Mouse (Mus musculus) intestine, embryonic 16.5 days (tissue): ENCODE data around the gene Nfatc2ip. TPM values are rescaled to one million over a fixed set of nuclear protein-coding genes. Genes with fewer than 3 reads are reported as not detected.

Experiments
- ATAC-seq: fragments of 200-750 bp; cut with Nextera tagmentation; 2 replicates; pipeline ENCODE4 v1.8.0; 2017; ENCODE audit warnings: moderate TSS enrichment, moderate library complexity
- H3K27ac ChIP-seq: fragments of 300-500 bp; sonication (generic); 2 replicates; pipeline ENCODE4 v1.5.1; 2014; ENCODE audit warnings: mild to moderate bottlenecking, low read length
- H3K27me3 ChIP-seq: fragments of 300-500 bp; sonication (generic); replicated peaks from 2 replicates; pipeline ENCODE4 v1.6.1; 2014; ENCODE audit warnings: low read length, control low read depth, mixed read lengths; ENCODE audit not compliant: control insufficient read depth, insufficient read depth
- H3K36me3 ChIP-seq: fragments of 300-500 bp; sonication (generic); 2 replicates; pipeline ENCODE4 v1.6.1; 2014; ENCODE audit warnings: low read length, control low read depth; ENCODE audit not compliant: control insufficient read depth, insufficient read depth
- H3K4me1 ChIP-seq: fragments of 300-500 bp; sonication (generic); 2 replicates; pipeline ENCODE4 v1.6.1; 2014; ENCODE audit warnings: low read length, control low read depth, mixed read lengths; ENCODE audit not compliant: control insufficient read depth, insufficient read depth
- H3K4me2 ChIP-seq: fragments of 300-500 bp; sonication (generic); 2 replicates; pipeline ENCODE4 v1.6.1; 2014; ENCODE audit warnings: low read depth, low read length, control low read depth
- H3K4me3 ChIP-seq: fragments of 300-500 bp; sonication (generic); 2 replicates; pipeline ENCODE4 v1.5.1; 2014; ENCODE audit warnings: mild to moderate bottlenecking, low read length
- H3K9ac ChIP-seq: fragments of 300-500 bp; sonication (generic); 2 replicates; pipeline ENCODE4 v1.6.1; 2014; ENCODE audit warnings: low read depth, low read length
- H3K9me3 ChIP-seq: fragments of 300-500 bp; sonication (generic); 2 replicates; pipeline ENCODE4 v1.6.1; 2016; ENCODE audit warnings: low read length, control low read depth; ENCODE audit not compliant: control insufficient read depth
- WGBS: fragments of 180-500 bp; shearing (Covaris S2); extraction: QIAGEN DNeasy Blood & Tissue Kit; methylation state at CpG from one replicate; pipeline ENCODE4 v1.1.7; 2014; 5-methylcytosine and 5-hydroxymethylcytosine counted together
- polyA plus RNA-seq: library from polyadenylated mRNA; unstranded; fragments of >200 nt; fragmentation: Nextera tagmentation; extraction: Ambion mirVana; gene quantifications from 2 replicates; pipeline ENCODE4 v1.2.1, GENCODE M21; 2015

Gene Nfatc2ip
- polyA plus RNA-seq, 1 experiment from 2014 or later, result 1.4 TPM

DNA sequence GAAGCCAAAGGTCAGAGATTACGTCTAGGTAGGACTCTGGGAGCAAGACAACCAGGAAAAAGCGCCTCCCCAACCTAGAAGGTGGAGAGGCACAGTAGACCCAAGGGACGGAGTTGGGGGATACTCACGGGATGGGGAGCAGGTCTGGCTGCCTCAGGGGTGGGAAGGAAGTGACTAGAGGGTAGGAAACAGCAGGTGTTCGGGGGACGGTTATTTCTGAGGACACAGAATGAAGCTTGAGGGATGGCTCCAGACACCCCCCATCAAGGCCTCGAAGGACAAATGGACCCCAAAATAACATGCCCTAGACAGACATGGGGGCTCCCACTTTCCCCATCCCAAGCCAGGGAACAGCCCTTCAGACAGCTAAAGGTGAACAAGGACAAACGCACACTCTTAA is 28.2 kb downstream of the Nfatc2ip start:
- Histone ChIP-seq H3K4me3 (no peak overlapping the region), H3K27me3 (no peaks in the 10 kb centered on the region), H3K36me3 (peaks cover 10% of the 10 kb centered on the region), H3K4me2 (no peak overlapping the region), H3K9ac (no peak overlapping the region), H3K27ac (no peak overlapping the region), H3K4me1 (no peaks in the 10 kb centered on the region), H3K9me3 (no peaks in the 10 kb centered on the region)
- ATAC-seq, result no peak
- WGBS, result 87% methylated on average over 8 of the region's 8 CpGs

DNA sequence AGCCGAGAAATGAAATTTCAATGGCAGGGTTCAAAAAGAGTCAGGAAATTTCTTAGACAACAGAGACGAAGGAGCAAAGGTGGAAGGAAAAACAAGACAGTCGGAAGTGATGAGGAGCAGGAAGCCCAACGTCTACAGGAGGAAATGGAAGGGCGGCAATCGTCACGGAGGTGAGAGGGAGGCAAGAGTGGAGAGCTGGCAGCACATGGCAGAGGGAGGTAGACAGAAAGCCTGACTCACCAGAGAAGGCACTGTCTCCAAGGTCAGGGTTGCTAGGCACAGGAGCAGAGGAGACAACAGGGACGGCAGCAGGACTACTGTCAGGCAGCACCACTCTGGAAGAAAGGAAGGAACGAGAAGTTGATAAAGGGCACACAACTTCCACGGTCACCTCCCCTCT is 28.9 kb downstream of the Nfatc2ip start:
- H3K36me3 ChIP-seq, result peaks cover 10% of the 10 kb centered on the region
- no peak overlapping the region for H3K4me2 ChIP-seq
- no peaks in the 10 kb centered on the region for H3K4me1 ChIP-seq
- WGBS, result 86% methylated on average over 10 of the region's 10 CpGs
- H3K27ac ChIP-seq, result no peak overlapping the region
- H3K9ac ChIP-seq, result no peak overlapping the region
- H3K9me3 ChIP-seq, result no peaks in the 10 kb centered on the region
- no peak overlapping the region for H3K4me3 ChIP-seq
- no peaks in the 10 kb centered on the region for H3K27me3 ChIP-seq
- no peak for ATAC-seq

DNA sequence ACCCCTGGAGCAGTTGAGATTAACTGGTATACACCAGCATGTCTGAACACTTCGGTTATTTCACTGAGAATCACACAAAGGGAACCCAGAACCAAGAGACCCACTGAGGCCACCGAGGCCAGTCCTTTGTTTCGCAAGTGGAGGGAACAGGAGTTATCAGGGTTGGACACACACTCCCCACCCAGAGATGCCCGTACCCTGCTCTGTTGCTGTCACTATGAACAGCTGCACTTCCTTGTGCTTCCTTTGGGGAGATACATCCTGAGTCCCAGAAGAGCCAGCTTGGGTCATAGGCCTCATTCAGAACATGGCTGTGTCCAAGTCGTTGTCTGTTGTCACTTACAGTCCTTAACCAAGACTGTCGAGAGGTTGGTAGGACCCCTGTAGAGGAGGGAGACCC is 33.5 kb downstream of the Nfatc2ip start:
- H3K9me3 ChIP-seq, result no peaks in the 10 kb centered on the region
- H3K4me1 ChIP-seq, result no peaks in the 10 kb centered on the region
- H3K9ac ChIP-seq, result no peak overlapping the region
- H3K36me3 ChIP-seq, result no peaks in the 10 kb centered on the region
- 78% methylated on average over 6 of the region's 6 CpGs for WGBS
- H3K27me3 ChIP-seq, result no peaks in the 10 kb centered on the region
- no peak overlapping the region for H3K27ac ChIP-seq
- H3K4me2 ChIP-seq, result no peak overlapping the region
- ATAC-seq, result no peak
- no peak overlapping the region for H3K4me3 ChIP-seq

DNA sequence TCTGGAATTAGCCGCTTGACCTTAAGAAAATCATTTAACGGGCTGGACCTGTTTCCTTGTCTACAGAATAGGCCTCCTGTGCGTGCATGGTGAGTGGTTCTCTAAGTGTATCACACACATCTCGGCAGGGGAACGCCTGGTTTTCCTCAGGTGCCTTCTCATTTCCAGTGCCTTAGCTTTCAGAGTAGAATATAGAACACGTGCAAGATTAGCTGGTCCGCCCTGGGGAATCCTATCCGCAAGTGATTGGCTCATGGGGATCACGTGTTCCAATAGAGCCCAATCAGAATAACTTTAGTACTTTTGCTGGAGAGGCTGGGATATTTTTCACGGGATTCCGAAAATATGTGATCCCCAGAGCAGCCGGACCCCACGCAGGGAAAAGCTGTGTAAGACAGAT is 37.5 kb downstream of the Nfatc2ip start:
- H3K4me1 ChIP-seq, result 0 out of 2 replicates have a peak, but pooled peaks cover 4% of the 10 kb centered on the region
- no peaks in the 10 kb centered on the region for H3K9me3 ChIP-seq
- WGBS, result 66% methylated on average over 13 of the region's 13 CpGs
- H3K27me3 ChIP-seq, result no peaks in the 10 kb centered on the region
- H3K4me2 ChIP-seq, result no peak overlapping the region
- no peak overlapping the region for H3K4me3 ChIP-seq
- no peak for ATAC-seq
- no peaks in the 10 kb centered on the region for H3K36me3 ChIP-seq
- no peak overlapping the region for H3K9ac ChIP-seq
- no peak overlapping the region for H3K27ac ChIP-seq

DNA sequence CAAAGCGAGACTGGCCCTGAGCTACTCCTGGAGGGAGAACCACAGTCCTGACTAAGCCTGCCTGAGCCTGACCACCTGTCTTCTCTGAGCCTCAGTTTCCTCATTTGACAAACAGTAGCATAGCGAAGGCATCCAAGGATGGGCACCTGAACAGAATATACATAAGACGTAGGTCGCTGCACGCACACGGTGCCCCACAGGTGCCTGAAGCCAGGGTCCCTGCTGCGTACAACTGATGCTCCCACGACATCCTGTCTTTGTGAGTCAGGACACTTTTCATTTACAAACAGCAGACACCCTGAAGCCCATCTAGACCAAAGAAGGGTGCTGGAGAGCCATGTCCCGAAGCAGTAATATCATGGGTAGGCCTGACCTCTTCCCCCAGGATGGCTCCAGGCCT is 38.1 kb downstream of the Nfatc2ip start:
- Histone ChIP-seq H3K27ac (no peak overlapping the region), H3K4me2 (no peak overlapping the region), H3K36me3 (no peaks in the 10 kb centered on the region), H3K27me3 (no peaks in the 10 kb centered on the region), H3K9me3 (no peaks in the 10 kb centered on the region), H3K9ac (no peak overlapping the region), H3K4me3 (no peak overlapping the region), H3K4me1 (0 out of 2 replicates have a peak, but pooled peaks cover 4% of the 10 kb centered on the region)
- no peak for ATAC-seq
- WGBS, result 90% methylated on average over 9 of the region's 9 CpGs

DNA sequence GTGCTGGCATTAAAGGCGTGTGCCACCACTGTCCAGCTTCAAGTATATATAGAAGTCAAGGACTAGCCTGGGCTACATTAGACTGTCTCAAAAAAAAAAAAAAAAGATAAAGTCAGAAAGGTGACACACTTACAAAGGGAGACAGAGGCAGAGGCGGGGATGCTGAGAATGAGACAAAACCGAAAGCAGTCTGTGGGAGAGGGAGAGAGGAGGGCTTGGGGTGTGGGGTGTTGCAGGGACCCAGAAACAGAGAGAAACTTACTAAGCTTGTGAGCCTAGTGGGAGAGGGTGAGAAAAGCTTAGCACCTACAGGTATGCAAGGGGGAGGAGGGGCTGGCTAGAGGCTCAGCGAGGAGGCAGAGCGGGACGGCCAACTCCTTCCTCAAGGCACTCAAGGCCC is 38.7 kb downstream of the Nfatc2ip start:
- H3K36me3 ChIP-seq, result no peaks in the 10 kb centered on the region
- no peak overlapping the region for H3K4me2 ChIP-seq
- no peak overlapping the region for H3K9ac ChIP-seq
- 80% methylated on average over 6 of the region's 6 CpGs for WGBS
- no peak overlapping the region for H3K27ac ChIP-seq
- 0 out of 2 replicates have a peak, but pooled peaks cover 4% of the 10 kb centered on the region for H3K4me1 ChIP-seq
- no peaks in the 10 kb centered on the region for H3K9me3 ChIP-seq
- H3K4me3 ChIP-seq, result no peak overlapping the region
- ATAC-seq, result no peak
- H3K27me3 ChIP-seq, result no peaks in the 10 kb centered on the region

DNA sequence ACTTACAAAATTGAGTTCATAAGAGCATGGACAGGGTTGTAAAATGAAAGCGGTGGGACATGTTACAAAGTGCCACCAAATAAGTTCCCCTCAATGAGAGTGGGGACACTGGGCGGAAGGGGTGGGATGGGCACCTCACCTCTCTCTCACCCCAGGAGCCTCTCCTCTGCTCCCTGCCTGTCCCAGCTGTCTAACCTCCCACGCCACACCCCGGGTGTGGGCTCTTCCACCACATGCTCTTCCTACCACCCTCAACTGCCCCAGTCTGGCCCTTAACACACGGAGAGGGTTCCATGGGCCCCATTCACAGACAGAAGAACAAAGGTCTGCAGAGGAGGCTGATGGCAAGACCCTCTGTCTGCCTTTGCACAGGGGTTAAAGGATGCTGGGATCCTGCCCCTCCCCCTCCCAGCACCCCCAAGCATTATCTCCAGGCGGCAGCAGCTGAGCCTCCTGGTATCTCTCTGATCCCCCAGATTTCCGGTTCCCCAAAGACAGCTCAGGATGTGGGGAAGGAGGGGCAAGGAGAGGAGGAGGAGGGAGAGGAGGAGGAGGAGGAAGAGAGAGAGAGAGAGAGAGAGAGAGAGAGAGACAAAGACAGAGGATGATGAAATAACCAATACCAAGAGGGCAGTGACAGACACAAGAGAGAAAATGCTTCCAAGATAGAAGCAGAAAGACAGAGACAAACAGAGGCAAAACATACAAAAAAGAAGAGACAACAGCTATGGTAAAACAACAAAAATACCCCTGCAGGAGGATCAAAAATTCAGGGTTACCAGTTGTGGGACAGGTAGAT is 39.5 kb downstream of the Nfatc2ip start:
- Histone ChIP-seq H3K9me3 (no peaks in the 10 kb centered on the region), H3K9ac (no peak overlapping the region), H3K27me3 (no peaks in the 10 kb centered on the region), H3K4me2 (no peak overlapping the region), H3K4me3 (no peak overlapping the region), H3K27ac (no peak overlapping the region), H3K36me3 (no peaks in the 10 kb centered on the region), H3K4me1 (0 out of 2 replicates have a peak, but pooled peaks cover 4% of the 10 kb centered on the region)
- peak; percentile 44; the same call in 1 of the 2 replicates for ATAC-seq
- WGBS, result 42% methylated on average over 7 of the region's 7 CpGs

DNA sequence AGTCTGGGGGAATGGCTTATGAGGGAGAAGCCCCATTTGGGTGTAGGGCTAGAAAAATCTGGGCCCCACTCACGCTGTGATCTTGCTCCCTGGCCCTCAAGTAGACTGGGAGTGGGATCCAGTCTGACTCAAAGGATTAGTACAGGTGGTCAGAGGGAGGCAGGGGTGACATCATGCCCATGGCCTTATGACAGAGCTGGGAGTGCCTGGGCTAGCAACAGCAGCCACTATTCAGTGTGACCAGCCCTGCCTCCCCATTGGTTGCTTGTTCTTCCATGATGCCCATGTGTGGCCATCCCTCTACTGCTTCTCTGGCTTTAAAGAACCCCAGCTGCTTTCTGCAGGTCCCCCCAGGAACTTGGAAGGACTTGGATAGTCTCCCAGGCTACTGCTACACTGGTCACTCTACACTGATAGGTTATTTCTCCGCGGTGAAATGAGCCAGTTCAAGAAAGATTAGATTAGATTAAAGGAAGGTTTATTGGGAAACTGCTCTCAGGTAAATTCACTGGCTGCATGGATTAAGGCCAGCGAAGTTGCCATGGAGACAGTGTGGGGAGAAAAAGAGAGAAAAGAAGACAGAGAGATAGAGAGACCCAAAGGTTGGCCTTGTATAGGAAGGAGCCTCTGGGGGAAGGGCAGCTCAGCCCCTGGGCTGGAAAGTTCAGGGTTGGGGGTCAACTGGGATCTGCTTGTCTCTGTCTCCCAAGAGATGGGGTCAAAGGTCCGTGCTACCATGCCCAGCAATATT is 40.5 kb downstream of the Nfatc2ip start:
- 45% methylated on average over 5 of the region's 5 CpGs for WGBS
- H3K4me2 ChIP-seq, result no peak overlapping the region
- no peak overlapping the region for H3K4me3 ChIP-seq
- H3K4me1 ChIP-seq, result 0 out of 2 replicates have a peak, but pooled peaks cover 4% of the 10 kb centered on the region
- H3K27me3 ChIP-seq, result no peaks in the 10 kb centered on the region
- H3K9me3 ChIP-seq, result no peaks in the 10 kb centered on the region
- H3K27ac ChIP-seq, result no peak overlapping the region
- no peak overlapping the region for H3K9ac ChIP-seq
- ATAC-seq, result no peak
- no peaks in the 10 kb centered on the region for H3K36me3 ChIP-seq

DNA sequence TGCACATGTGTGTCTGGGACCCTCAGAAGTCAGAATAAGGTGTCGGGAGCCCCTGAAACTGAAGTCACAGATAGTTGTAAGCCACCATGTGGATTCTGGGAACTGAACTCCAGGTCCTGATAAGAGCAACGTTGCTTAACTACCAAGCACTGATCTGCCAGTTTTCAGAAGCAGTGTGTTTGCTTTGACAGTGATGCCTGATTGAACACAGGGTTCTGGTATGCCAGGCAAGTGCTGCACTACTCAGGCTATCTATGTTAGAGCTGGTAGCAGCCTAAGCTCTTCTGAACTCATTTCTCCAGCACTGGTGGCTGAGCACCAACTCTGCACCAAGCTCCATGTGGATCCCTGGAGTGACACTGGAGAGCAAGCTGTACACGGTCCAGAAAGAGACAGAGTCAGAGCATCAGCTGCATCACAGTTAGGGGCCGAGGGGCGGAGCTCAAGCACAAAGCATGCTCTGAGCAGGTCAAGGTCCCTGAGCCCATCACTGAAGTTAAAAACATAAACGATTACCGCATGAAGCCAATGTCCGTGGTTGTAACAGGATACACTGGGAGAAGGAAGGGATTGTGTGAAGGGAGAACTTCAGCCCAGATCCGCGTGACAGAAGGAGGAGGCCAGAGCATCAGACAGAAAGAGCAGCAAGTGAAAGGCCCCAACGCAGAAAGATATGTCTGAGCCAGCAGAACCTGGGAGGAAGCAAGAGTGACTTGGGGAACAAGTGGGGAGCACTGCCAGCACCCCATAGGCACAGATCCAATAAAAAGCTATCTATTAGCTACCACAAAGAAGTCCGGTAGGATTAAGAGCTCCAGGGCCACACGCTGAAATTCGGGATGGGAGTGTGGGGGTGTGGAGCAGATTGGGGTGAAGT is 41.6 kb downstream of the Nfatc2ip start:
- WGBS, result 42% methylated on average over 14 of the region's 14 CpGs
- no peak overlapping the region for H3K27ac ChIP-seq
- no peaks in the 10 kb centered on the region for H3K9me3 ChIP-seq
- no peaks in the 10 kb centered on the region for H3K27me3 ChIP-seq
- H3K4me3 ChIP-seq, result no peak overlapping the region
- no peak for ATAC-seq
- no peaks in the 10 kb centered on the region for H3K36me3 ChIP-seq
- H3K4me2 ChIP-seq, result no peak overlapping the region
- H3K9ac ChIP-seq, result no peak overlapping the region
- 0 out of 2 replicates have a peak, but pooled peaks cover 4% of the 10 kb centered on the region for H3K4me1 ChIP-seq
